Mouse (Mus musculus): ENCODE data around the gene Gata2.

DNA sequence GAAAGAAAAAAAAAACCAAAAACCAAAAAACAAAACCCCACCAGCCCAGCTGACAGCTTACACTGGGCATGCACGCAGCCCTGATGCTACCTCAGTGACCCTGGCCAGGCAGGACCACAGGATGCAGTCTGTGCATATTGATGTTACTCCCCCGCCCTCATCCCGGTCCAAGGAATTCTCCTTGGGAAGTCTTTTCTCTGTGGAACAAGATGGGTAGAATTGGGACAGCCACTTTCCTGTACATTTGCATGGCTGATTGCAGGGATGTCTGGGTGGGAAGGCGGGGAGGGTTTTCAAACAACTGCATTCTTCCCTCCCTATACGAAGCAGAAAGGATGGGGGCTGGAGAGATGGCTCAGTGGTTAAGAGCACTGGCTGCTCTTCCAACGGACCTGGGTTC lies 40.7 kb upstream of the Gata2 start:
- TF ChIP-seq POLR2A (IDR thresholded peaks at IDR 0.05; ENCODE audit: insufficient read depth, low read depth, low read length): no peak
- no peak for TF ChIP-seq CTCF (IDR thresholded peaks at IDR 0.05; ENCODE audit: insufficient read depth, low read depth, low read length)

Measured in olfactory bulb, adult 2 months (tissue).